Mouse (Mus musculus) forebrain, postnatal 0 days (tissue): ENCODE measurements at regions not wholly inside any gene's neighbourhood (a gene's known extent, or its start where the extent isn't known, plus 50 kb on each side); places are given as distances from the start of the nearest gene placed in this dataset.
A peak's percentile ranks its signal among the peaks of the same experiment; 100 is the strongest.

Experiments
- ATAC-seq: fragments of 200-750 bp; cut with Nextera tagmentation; 2 replicates; pipeline ENCODE4 v1.8.0; 2017; ENCODE audit warnings: mild to moderate bottlenecking, moderate library complexity
- DNase-seq: peaks from one replicate; pipeline ENCODE4 v3.0.0-alpha.2; 2015
- H3K27ac ChIP-seq: fragments of 300-500 bp; sonication (generic); 2 replicates; pipeline ENCODE4 v1.5.1; 2014; ENCODE audit warnings: low read depth, mild to moderate bottlenecking, antibody characterized with exemption, low read length, moderate library complexity, mixed read lengths
- H3K27me3 ChIP-seq: fragments of 300-500 bp; sonication (generic); 2 replicates; pipeline ENCODE4 v1.6.1; 2014; ENCODE audit warnings: mild to moderate bottlenecking, low read length, mixed read lengths; ENCODE audit not compliant: insufficient read depth
- H3K36me3 ChIP-seq: fragments of 300-500 bp; sonication (generic); 2 replicates; pipeline ENCODE4 v1.6.1; 2014; ENCODE audit warnings: mild to moderate bottlenecking, moderate library complexity; ENCODE audit not compliant: insufficient read depth
- H3K4me1 ChIP-seq: fragments of 300-500 bp; sonication (generic); 2 replicates; pipeline ENCODE4 v1.6.1; 2014; ENCODE audit warnings: antibody characterized with exemption; ENCODE audit not compliant: insufficient read depth
- H3K4me2 ChIP-seq: fragments of 300-500 bp; sonication (generic); 2 replicates; pipeline ENCODE4 v1.6.1; 2014; ENCODE audit warnings: low read depth, mild to moderate bottlenecking, moderate library complexity
- H3K4me3 ChIP-seq: fragments of 300-500 bp; sonication (generic); 2 replicates; pipeline ENCODE4 v1.5.1; 2014; ENCODE audit warnings: low read depth, low read length, mixed read lengths
- H3K9ac ChIP-seq: fragments of 300-500 bp; sonication (generic); 2 replicates; pipeline ENCODE4 v1.6.1; 2014; ENCODE audit warnings: mild to moderate bottlenecking
- H3K9me3 ChIP-seq: fragments of 300-500 bp; sonication (generic); 2 replicates; pipeline ENCODE4 v1.6.1; 2016; ENCODE audit warnings: low read length
- CTCF ChIP-seq: sonication (generic); IDR thresholded peaks from 2 replicates; pipeline ENCODE4 v1.5.1; 2016; ENCODE audit warnings: antibody characterized with exemption, control low read depth, low read depth
- WGBS: fragments of 180-500 bp; shearing (Covaris S2); extraction: QIAGEN DNeasy Blood & Tissue Kit; methylation state at CpG from one replicate; pipeline ENCODE4 v1.1.7; 2014; 5-methylcytosine and 5-hydroxymethylcytosine counted together

GRCm38 (mm10) chr8:126081279-126081678, 86.3 kb downstream of the Kcnk1 start:
- Histone ChIP-seq H3K4me2 (no peak overlapping the region), H3K4me3 (no peak overlapping the region), H3K9me3 (no peaks in the 10 kb centered on the region), H3K9ac (no peak overlapping the region), H3K36me3 (no peaks in the 10 kb centered on the region), H3K4me1 (no peaks in the 10 kb centered on the region), H3K27ac (no peak overlapping the region), H3K27me3 (no peaks in the 10 kb centered on the region)
- TF ChIP-seq CTCF, result peak; percentile 79
- peak; percentile 55; the same call in 1 of the 2 replicates for ATAC-seq
- DNase-seq, result peak; percentile 26

GRCm38 (mm10) chr8:126082827-126083226, 87.9 kb downstream of the Kcnk1 start:
- no peak overlapping the region for H3K9ac ChIP-seq
- no peak overlapping the region for H3K4me3 ChIP-seq
- no peaks in the 10 kb centered on the region for H3K27me3 ChIP-seq
- no peaks in the 10 kb centered on the region for H3K36me3 ChIP-seq
- ATAC-seq, result no peak
- no peaks in the 10 kb centered on the region for H3K9me3 ChIP-seq
- WGBS, result 72% methylated on average over 1 of the region's 1 CpGs
- no peaks in the 10 kb centered on the region for H3K4me1 ChIP-seq
- no peak for DNase-seq
- TF ChIP-seq CTCF, result no peak
- H3K27ac ChIP-seq, result no peak overlapping the region
- H3K4me2 ChIP-seq, result no peak overlapping the region

- Histone ChIP-seq H3K9me3 (0 out of 2 replicates have a peak, but pooled peaks cover 4% of the 10 kb centered on the region), H3K36me3 (no peaks in the 10 kb centered on the region), H3K9ac (no peak overlapping the region), H3K4me2 (no peak overlapping the region), H3K27ac (no peak overlapping the region), H3K4me1 (no peaks in the 10 kb centered on the region), H3K4me3 (no peak overlapping the region), H3K27me3 (no peaks in the 10 kb centered on the region)
- DNase-seq, result no peak
- 61% methylated on average over 1 of the region's 1 CpGs for WGBS
- ATAC-seq, result no peak
- no peak for TF ChIP-seq CTCF
These were observed 95.8 kb downstream of the Kcnk1 start for GRCm38 (mm10) chr8:126090772-126091171.

GRCm38 (mm10) chr8:126094005-126094404, 99.0 kb downstream of the Kcnk1 start:
- Histone ChIP-seq H3K27ac (no peak overlapping the region), H3K4me3 (no peak overlapping the region), H3K4me2 (no peak overlapping the region), H3K9ac (no peak overlapping the region), H3K9me3 (0 out of 2 replicates have a peak, but pooled peaks cover 1% of the 10 kb centered on the region), H3K27me3 (no peaks in the 10 kb centered on the region), H3K4me1 (no peaks in the 10 kb centered on the region), H3K36me3 (no peaks in the 10 kb centered on the region)
- WGBS, result 84% methylated on average over 2 of the region's 2 CpGs
- no peak for TF ChIP-seq CTCF
- DNase-seq (no peak), ATAC-seq (no peak)

- no peak for DNase-seq
- WGBS, result 82% methylated on average over 6 of the region's 6 CpGs
- ATAC-seq, result no peak
- Histone ChIP-seq H3K4me3 (no peak overlapping the region), H3K27me3 (no peaks in the 10 kb centered on the region), H3K27ac (no peak overlapping the region), H3K36me3 (no peaks in the 10 kb centered on the region), H3K4me2 (no peak overlapping the region), H3K9me3 (no peaks in the 10 kb centered on the region), H3K4me1 (no peaks in the 10 kb centered on the region), H3K9ac (no peak overlapping the region)
- TF ChIP-seq CTCF, result no peak
These were observed 101.1 kb downstream of the Kcnk1 start for GRCm38 (mm10) chr8:126096056-126096455.

GRCm38 (mm10) chr8:126096636-126097170, 101.7 kb downstream of the Kcnk1 start:
- no peak for ATAC-seq
- 74% methylated on average over 9 of the region's 9 CpGs for WGBS

GRCm38 (mm10) chr8:126098886-126099285, 103.9 kb downstream of the Kcnk1 start:
- no peak for TF ChIP-seq CTCF

More at GRCm38 (mm10) chr8:126096636-126097170, 101.7 kb downstream of the Kcnk1 start:
- Histone ChIP-seq H3K9me3 (no peaks in the 10 kb centered on the region), H3K27me3 (no peaks in the 10 kb centered on the region), H3K4me1 (no peaks in the 10 kb centered on the region), H3K36me3 (no peaks in the 10 kb centered on the region), H3K4me2 (no peak overlapping the region), H3K4me3 (no peak overlapping the region), H3K9ac (no peak overlapping the region), H3K27ac (no peak overlapping the region)
- DNase-seq, result no peak
- TF ChIP-seq CTCF, result no peak

More at GRCm38 (mm10) chr8:126098886-126099285, 103.9 kb downstream of the Kcnk1 start:
- Histone ChIP-seq H3K4me1 (no peaks in the 10 kb centered on the region), H3K27me3 (no peaks in the 10 kb centered on the region), H3K36me3 (no peaks in the 10 kb centered on the region), H3K9me3 (no peaks in the 10 kb centered on the region), H3K4me3 (no peak overlapping the region), H3K9ac (no peak overlapping the region), H3K4me2 (no peak overlapping the region), H3K27ac (no peak overlapping the region)
- DNase-seq (no peak), ATAC-seq (no peak)
- WGBS, result 86% methylated on average over 6 of the region's 6 CpGs
